Mouse (Mus musculus) heart, postnatal 0 days (tissue): ENCODE measurements around the gene Cldn13. TPM values are rescaled to one million over a fixed set of nuclear protein-coding genes. Genes with fewer than 3 reads are reported as not detected.
A peak's percentile ranks its signal among the peaks of the same experiment; 100 is the strongest.

Experiments
- ATAC-seq: fragments of 200-750 bp; cut with Nextera tagmentation; 2 replicates; pipeline ENCODE4 v1.8.0; 2017; ENCODE audit warnings: low read depth, moderate number of reproducible peaks, moderate library complexity; ENCODE audit not compliant: insufficient read depth
- DNase-seq: peaks from one replicate; pipeline ENCODE4 v3.0.0-alpha.2; 2016; ENCODE audit warnings: low spot score
- H3K27ac ChIP-seq: fragments of 300-500 bp; sonication (generic); 2 replicates; pipeline ENCODE4 v1.5.1; 2014; ENCODE audit warnings: low read depth, mild to moderate bottlenecking
- H3K27me3 ChIP-seq: fragments of 300-500 bp; sonication (generic); 2 replicates; pipeline ENCODE4 v1.6.1; 2014; ENCODE audit warnings: low read length, mixed read lengths; ENCODE audit not compliant: control insufficient read depth, insufficient read depth
- H3K36me3 ChIP-seq: fragments of 300-500 bp; sonication (generic); replicated peaks from 2 replicates; pipeline ENCODE4 v1.6.1; 2014; ENCODE audit warnings: low read length, mixed read lengths; ENCODE audit not compliant: control insufficient read depth, insufficient read depth
- H3K4me1 ChIP-seq: fragments of 300-500 bp; sonication (generic); 2 replicates; pipeline ENCODE4 v1.6.1; 2014; ENCODE audit warnings: antibody characterized with exemption; ENCODE audit not compliant: control insufficient read depth, insufficient read depth
- H3K4me2 ChIP-seq: fragments of 300-500 bp; sonication (generic); 2 replicates; pipeline ENCODE4 v1.6.1; 2014; ENCODE audit warnings: low read depth, mild to moderate bottlenecking, low read length, moderate library complexity
- H3K4me3 ChIP-seq: fragments of 300-500 bp; sonication (generic); 2 replicates; pipeline ENCODE4 v1.5.1; 2014; ENCODE audit warnings: low read depth, low read length
- H3K9ac ChIP-seq: fragments of 300-500 bp; sonication (generic); replicated peaks from 2 replicates; pipeline ENCODE4 v1.6.1; 2014; ENCODE audit warnings: low read depth, low read length, mixed read lengths
- H3K9me3 ChIP-seq: fragments of 300-500 bp; sonication (generic); replicated peaks from 2 replicates; pipeline ENCODE4 v1.6.1; 2016; ENCODE audit warnings: low read length; ENCODE audit not compliant: control insufficient read depth
- CTCF ChIP-seq: IDR thresholded peaks from 2 replicates; pipeline ENCODE4 v1.5.1; 2016; ENCODE audit warnings: antibody characterized with exemption, control low read depth, low read depth
- EP300 ChIP-seq: IDR thresholded peaks from 2 replicates; pipeline ENCODE4 v1.6.1; 2016; ENCODE audit warnings: antibody characterized with exemption, low read depth
- WGBS: fragments of 180-500 bp; shearing (Covaris S2); extraction: QIAGEN DNeasy Blood & Tissue Kit; methylation state at CpG from one replicate; pipeline ENCODE4 v1.1.7; 2014; 5-methylcytosine and 5-hydroxymethylcytosine counted together
- polyA plus RNA-seq: library from polyadenylated mRNA; unstranded; fragments of >200 nt; fragmentation: Nextera tagmentation; extraction: Ambion mirVana; gene quantifications from 2 replicates; pipeline ENCODE4 v1.2.1, GENCODE M21; 2015
- total RNA-seq: library from RNA; depleted of rRNA; stranded (reverse); fragments of >200 nt; gene quantifications from 2 replicates; pipeline ENCODE4 v1.2.3, GENCODE M21; 2014; ENCODE audit warnings: low replicate concordance

Cldn13 gene
- total and polyA plus RNA-seq, 2 experiments from 2014 or later, result 0.18 TPM; not detected in 1

GRCm38 (mm10) chr5:134920106-134920687 lies 4.9 kb upstream of the Cldn13 start:
- 68% methylated on average over 6 of the region's 6 CpGs for WGBS
- H3K9ac ChIP-seq, result no peak overlapping the region
- DNase-seq (no peak), ATAC-seq (no peak)
- H3K27me3 ChIP-seq, result no peaks in the 10 kb centered on the region
- TF ChIP-seq EP300 (no peak), CTCF (no peak)
- no peak overlapping the region for H3K4me3 ChIP-seq
- H3K4me1 ChIP-seq, result no peaks in the 10 kb centered on the region
- no peak overlapping the region for H3K4me2 ChIP-seq
- no peaks in the 10 kb centered on the region for H3K36me3 ChIP-seq
- no peaks in the 10 kb centered on the region for H3K9me3 ChIP-seq
- no peak overlapping the region for H3K27ac ChIP-seq

- DNase-seq (no peak), ATAC-seq (no peak)
- Histone ChIP-seq H3K9me3 (no peaks in the 10 kb centered on the region), H3K4me1 (no peaks in the 10 kb centered on the region), H3K4me3 (no peak overlapping the region), H3K27me3 (no peaks in the 10 kb centered on the region), H3K36me3 (no peaks in the 10 kb centered on the region), H3K9ac (no peak overlapping the region), H3K4me2 (no peak overlapping the region), H3K27ac (no peak overlapping the region)
- 42% methylated on average over 3 of the region's 3 CpGs for WGBS
- TF ChIP-seq CTCF, result no peak
- no peak for TF ChIP-seq EP300
Measured at GRCm38 (mm10) chr5:134919097-134919496, 3.8 kb upstream of the Cldn13 start.

DNA sequence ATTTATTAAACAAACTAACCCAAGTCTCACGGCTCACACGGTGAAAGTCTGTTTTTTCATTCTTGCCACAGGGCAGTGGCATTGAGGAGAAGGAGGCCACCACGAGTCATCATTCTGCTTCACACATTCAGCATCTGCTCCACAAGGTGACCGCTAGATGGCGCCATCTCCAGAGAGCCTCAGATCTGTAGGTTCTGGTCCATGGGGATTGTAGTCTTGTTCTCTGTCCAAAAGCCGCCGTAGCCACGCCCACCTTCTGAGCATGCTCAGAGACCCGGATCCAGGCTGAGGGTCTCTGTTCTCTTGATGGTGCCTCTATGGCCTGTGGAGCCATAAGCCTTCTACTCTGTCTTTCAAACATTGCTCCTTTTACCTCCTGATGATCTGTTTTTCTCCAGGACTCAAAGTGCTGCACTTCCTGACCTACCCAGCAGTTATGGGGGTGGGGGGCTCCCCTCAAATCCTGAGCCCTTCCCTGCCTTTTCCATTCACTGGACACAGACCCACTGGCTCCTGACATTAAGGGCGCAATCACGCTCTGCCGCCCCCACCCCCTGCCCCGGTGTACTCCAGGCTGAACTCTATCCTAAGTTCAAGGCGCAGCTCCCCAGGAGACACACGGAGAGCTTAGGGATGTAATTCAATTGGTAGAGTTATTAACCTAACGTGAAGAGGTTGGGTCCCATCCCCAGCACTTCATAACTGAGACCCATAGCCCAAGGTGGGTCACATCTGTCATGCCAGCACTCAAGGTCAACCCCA lies 2.9 kb upstream of the Cldn13 start:
- H3K4me3 ChIP-seq, result no peak overlapping the region
- no peaks in the 10 kb centered on the region for H3K36me3 ChIP-seq
- H3K27ac ChIP-seq, result no peak overlapping the region
- H3K4me1 ChIP-seq, result no peaks in the 10 kb centered on the region
- no peaks in the 10 kb centered on the region for H3K9me3 ChIP-seq
- H3K27me3 ChIP-seq, result no peaks in the 10 kb centered on the region
- H3K4me2 ChIP-seq, result no peak overlapping the region
- TF ChIP-seq CTCF (peak; percentile 66), EP300 (no peak)
- 49% methylated on average over 16 of the region's 16 CpGs for WGBS
- DNase-seq, result peak; percentile 34
- peak; percentile 39 for ATAC-seq
- no peak overlapping the region for H3K9ac ChIP-seq

GRCm38 (mm10) chr5:134914510-134914909 lies 816 bp downstream of the Cldn13 start:
- Histone ChIP-seq H3K4me3 (no peak overlapping the region), H3K4me1 (no peaks in the 10 kb centered on the region), H3K9me3 (no peaks in the 10 kb centered on the region), H3K27ac (no peak overlapping the region), H3K9ac (no peak overlapping the region), H3K4me2 (no peak overlapping the region), H3K27me3 (no peaks in the 10 kb centered on the region), H3K36me3 (no peaks in the 10 kb centered on the region)
- WGBS, result 69% methylated on average over 8 of the region's 8 CpGs
- DNase-seq (no peak), ATAC-seq (no peak)
- no peak for TF ChIP-seq CTCF

DNA sequence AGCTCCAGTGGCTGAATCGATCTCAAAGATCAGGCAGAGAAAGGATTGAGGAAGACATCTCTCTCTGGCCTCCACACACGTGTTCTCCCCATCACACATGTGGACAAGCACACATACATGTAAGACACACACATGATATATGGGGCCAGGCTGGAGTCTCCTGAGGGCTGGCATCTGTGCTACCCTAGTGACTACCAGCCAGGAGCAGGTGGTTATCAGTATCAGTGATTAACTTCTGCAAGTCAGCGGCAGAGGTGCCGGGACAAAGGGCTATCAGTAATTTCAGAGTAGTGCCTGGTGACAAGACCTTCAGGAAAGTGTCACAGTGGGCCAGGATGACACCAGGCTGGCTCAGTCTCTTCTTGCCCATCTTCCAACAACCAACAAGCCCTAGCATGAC lies 1.6 kb downstream of the Cldn13 start:
- Histone ChIP-seq H3K4me1 (no peaks in the 10 kb centered on the region), H3K9me3 (no peaks in the 10 kb centered on the region), H3K36me3 (no peaks in the 10 kb centered on the region), H3K9ac (no peak overlapping the region), H3K4me3 (no peak overlapping the region), H3K27ac (no peak overlapping the region), H3K27me3 (no peaks in the 10 kb centered on the region), H3K4me2 (no peak overlapping the region)
- TF ChIP-seq EP300 (no peak), CTCF (no peak)
- DNase-seq, result no peak
- no peak for ATAC-seq
- WGBS, result 55% methylated on average over 4 of the region's 4 CpGs

DNA sequence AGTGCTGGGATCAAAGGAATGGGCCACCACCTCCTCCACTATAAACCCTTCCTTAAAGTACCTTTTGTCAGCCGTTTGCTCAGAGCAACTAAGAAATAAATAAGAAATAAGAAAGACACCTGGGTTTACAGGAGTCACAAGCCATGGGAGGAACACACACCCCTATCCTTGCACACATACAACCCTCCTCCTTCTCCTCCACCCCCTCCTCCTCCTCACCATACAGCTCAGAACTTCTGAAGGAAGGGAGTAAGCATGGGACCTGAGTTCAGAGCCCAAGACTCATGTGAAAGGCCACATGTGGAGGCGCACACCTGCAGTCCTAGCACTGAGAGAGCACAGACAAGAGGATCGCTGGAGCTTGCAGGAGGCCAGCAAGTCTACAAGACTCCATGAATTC lies 2.0 kb downstream of the Cldn13 start:
- no peak for TF ChIP-seq EP300
- no peak for TF ChIP-seq CTCF
- 72% methylated on average over 3 of the region's 3 CpGs for WGBS
- H3K4me3 ChIP-seq, result no peak overlapping the region
- no peak overlapping the region for H3K27ac ChIP-seq
- ATAC-seq (no peak), DNase-seq (no peak)
- H3K36me3 ChIP-seq, result no peaks in the 10 kb centered on the region
- no peak overlapping the region for H3K4me2 ChIP-seq
- H3K4me1 ChIP-seq, result no peaks in the 10 kb centered on the region
- no peaks in the 10 kb centered on the region for H3K9me3 ChIP-seq
- no peaks in the 10 kb centered on the region for H3K27me3 ChIP-seq
- H3K9ac ChIP-seq, result no peak overlapping the region
